Mouse (Mus musculus) testis, adult 2 months (tissue): ENCODE data around the gene Rab3gap2. TPM values are rescaled to one million over a fixed set of nuclear protein-coding genes. Genes with fewer than 3 reads are reported as not detected.

Experiments
- H3K27ac ChIP-seq: fragments of 200-500 bp; 2 replicates; pipeline ENCODE4 v1.5.1; 2012; ENCODE audit warnings: low read depth, low read length; ENCODE audit not compliant: control insufficient read depth, insufficient read depth
- H3K27me3 ChIP-seq: fragments of 200-500 bp; 2 replicates; pipeline ENCODE4 v1.6.1; 2012; ENCODE audit warnings: mild to moderate bottlenecking, low read length, moderate library complexity; ENCODE audit not compliant: control insufficient read depth, insufficient read depth
- H3K36me3 ChIP-seq: fragments of 200-500 bp; 2 replicates; pipeline ENCODE4 v1.6.1; 2012; ENCODE audit warnings: mild to moderate bottlenecking, low read length; ENCODE audit not compliant: control insufficient read depth, insufficient read depth
- H3K4me1 ChIP-seq: fragments of 200-500 bp; 2 replicates; pipeline ENCODE4 v1.6.1; 2012; ENCODE audit warnings: low read length; ENCODE audit not compliant: control insufficient read depth, insufficient read depth
- H3K4me3 ChIP-seq: fragments of 200-500 bp; 2 replicates; pipeline ENCODE4 v1.5.1; 2012; ENCODE audit warnings: low read depth, mild to moderate bottlenecking, low read length, moderate library complexity, mixed read lengths; ENCODE audit not compliant: control insufficient read depth
- CTCF ChIP-seq: fragments of 200-500 bp; IDR thresholded peaks from 2 replicates; pipeline ENCODE4 v1.5.1; 2012; ENCODE audit warnings: low read depth, mild to moderate bottlenecking, inconsistent platforms, low read length, moderate library complexity; ENCODE audit not compliant: control insufficient read depth, insufficient read depth, insufficient replicate concordance
- POLR2A ChIP-seq: fragments of 200-500 bp; IDR thresholded peaks from 2 replicates; pipeline ENCODE4 v1.6.1; 2012; ENCODE audit warnings: low read depth, mild to moderate bottlenecking, inconsistent platforms, low read length, moderate library complexity; ENCODE audit not compliant: control insufficient read depth
- polyA plus RNA-seq: library from polyadenylated mRNA; depleted of rRNA; stranded (reverse); fragments of >200 nt; gene quantifications from 2 replicates; pipeline ENCODE4 v1.2.3, GENCODE M21; 2012

Gene Rab3gap2
- polyA plus RNA-seq, 1 experiment, result 13.7 TPM

- TF ChIP-seq CTCF, result no peak
- no peak for TF ChIP-seq POLR2A
- Histone ChIP-seq H3K27me3 (no peaks in the 10 kb centered on the region), H3K27ac (no peak overlapping the region), H3K4me1 (no peaks in the 10 kb centered on the region; the same call in 1 of the 2 replicates), H3K4me3 (no peak overlapping the region), H3K36me3 (no peaks in the 10 kb centered on the region)
Measured at GRCm38 (mm10) chr1:185192087-185192486, 11.8 kb upstream of the Rab3gap2 start.

- TF ChIP-seq POLR2A (no peak), CTCF (peak; percentile 24; the same call in 1 of the 2 replicates)
- Histone ChIP-seq H3K4me3 (peak overlapping the region; percentile 23; the same call in 1 of the 2 replicates), H3K27me3 (no peaks in the 10 kb centered on the region)
Measured at GRCm38 (mm10) chr1:185193509-185193908, 10.4 kb upstream of the Rab3gap2 start.

GRCm38 (mm10) chr1:185196323-185196722 lies 7.6 kb upstream of the Rab3gap2 start:
- Histone ChIP-seq H3K4me1 (no peaks in the 10 kb centered on the region; the same call in 1 of the 2 replicates), H3K27me3 (no peaks in the 10 kb centered on the region), H3K27ac (no peak overlapping the region), H3K4me3 (no peak overlapping the region), H3K36me3 (no peaks in the 10 kb centered on the region)
- TF ChIP-seq POLR2A, result no peak
- no peak for TF ChIP-seq CTCF

More at GRCm38 (mm10) chr1:185193509-185193908, 10.4 kb upstream of the Rab3gap2 start:
- Histone ChIP-seq H3K36me3 (no peaks in the 10 kb centered on the region), H3K4me1 (no peaks in the 10 kb centered on the region; the same call in 1 of the 2 replicates), H3K27ac (no peak overlapping the region)

GRCm38 (mm10) chr1:185200571-185201395 lies 3.1 kb upstream of the Rab3gap2 start:
- H3K36me3 ChIP-seq, result no peaks in the 10 kb centered on the region
- TF ChIP-seq POLR2A, result no peak
- no peak for TF ChIP-seq CTCF
- no peaks in the 10 kb centered on the region for H3K27me3 ChIP-seq
- no peak overlapping the region for H3K4me3 ChIP-seq
- H3K4me1 ChIP-seq, result peaks cover 2% of the 10 kb centered on the region
- no peak overlapping the region for H3K27ac ChIP-seq

- peaks cover 2% of the 10 kb centered on the region for H3K4me1 ChIP-seq
- TF ChIP-seq POLR2A (no peak), CTCF (no peak)
- H3K27ac ChIP-seq, result no peak overlapping the region
- no peak overlapping the region for H3K4me3 ChIP-seq
- no peaks in the 10 kb centered on the region for H3K27me3 ChIP-seq
- no peaks in the 10 kb centered on the region for H3K36me3 ChIP-seq
Measured at GRCm38 (mm10) chr1:185201994-185202393, 1.9 kb upstream of the Rab3gap2 start.

- Histone ChIP-seq H3K36me3 (no peaks in the 10 kb centered on the region), H3K4me1 (peaks cover 2% of the 10 kb centered on the region), H3K27me3 (no peaks in the 10 kb centered on the region), H3K4me3 (peak overlapping the region; percentile 90), H3K27ac (peak overlapping the region; percentile 45)
- TF ChIP-seq POLR2A (no peak), CTCF (no peak)
Measured at GRCm38 (mm10) chr1:185203196-185203908, 565 bp upstream of the Rab3gap2 start.

- H3K27me3 ChIP-seq, result no peaks in the 10 kb centered on the region
- H3K4me3 ChIP-seq, result no peak overlapping the region
- H3K27ac ChIP-seq, result no peak overlapping the region
- H3K4me1 ChIP-seq, result peaks cover 2% of the 10 kb centered on the region
- no peak for TF ChIP-seq POLR2A
- TF ChIP-seq CTCF, result no peak
- no peaks in the 10 kb centered on the region for H3K36me3 ChIP-seq
Measured at GRCm38 (mm10) chr1:185205090-185205489, 1.2 kb downstream of the Rab3gap2 start.
